Mouse (Mus musculus): ENCODE measurements around the gene Kif2c.

DNA sequence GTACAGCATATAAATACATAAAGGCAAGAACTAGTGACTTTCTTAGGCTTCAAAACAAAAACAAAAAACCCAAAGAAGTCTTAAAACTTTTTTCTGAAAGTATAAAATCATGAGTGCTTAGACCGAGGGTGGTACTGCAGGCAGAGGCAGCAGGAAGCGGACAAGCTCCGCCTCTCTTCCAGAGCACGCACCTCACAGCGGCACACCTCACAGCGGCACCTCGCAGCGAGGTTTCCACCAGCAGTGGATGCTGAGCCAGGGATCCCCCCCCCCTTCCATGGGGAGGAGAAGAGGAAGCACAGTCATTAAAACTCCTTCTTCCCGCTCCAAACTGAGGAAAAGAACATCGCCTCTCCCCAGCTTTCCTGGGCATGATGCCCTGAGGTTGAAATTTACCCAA lies 22.8 kb downstream of the Kif2c start:
- TF ChIP-seq POLR2A (IDR thresholded peaks at IDR 0.05; ENCODE audit: control insufficient read depth, extremely low read depth, insufficient read depth, low read length, poor library complexity) = no peak
- TF ChIP-seq CTCF (IDR thresholded peaks at IDR 0.05; ENCODE audit: borderline replicate concordance, control insufficient read depth, extremely low read depth, insufficient read depth, low read length, poor library complexity) = no peak
